Mouse (Mus musculus) spleen, postnatal 36 days (tissue): ENCODE data around the gene Tekt2.

ENCODE experiments used
- DNase-seq, 2 experiments: peaks; one replicate each; pipeline ENCODE4 v3.0.0; 2022; ENCODE audit warnings: low spot score in 2 of 2, mixed read lengths in 1 of 2

Tekt2 gene

DNA sequence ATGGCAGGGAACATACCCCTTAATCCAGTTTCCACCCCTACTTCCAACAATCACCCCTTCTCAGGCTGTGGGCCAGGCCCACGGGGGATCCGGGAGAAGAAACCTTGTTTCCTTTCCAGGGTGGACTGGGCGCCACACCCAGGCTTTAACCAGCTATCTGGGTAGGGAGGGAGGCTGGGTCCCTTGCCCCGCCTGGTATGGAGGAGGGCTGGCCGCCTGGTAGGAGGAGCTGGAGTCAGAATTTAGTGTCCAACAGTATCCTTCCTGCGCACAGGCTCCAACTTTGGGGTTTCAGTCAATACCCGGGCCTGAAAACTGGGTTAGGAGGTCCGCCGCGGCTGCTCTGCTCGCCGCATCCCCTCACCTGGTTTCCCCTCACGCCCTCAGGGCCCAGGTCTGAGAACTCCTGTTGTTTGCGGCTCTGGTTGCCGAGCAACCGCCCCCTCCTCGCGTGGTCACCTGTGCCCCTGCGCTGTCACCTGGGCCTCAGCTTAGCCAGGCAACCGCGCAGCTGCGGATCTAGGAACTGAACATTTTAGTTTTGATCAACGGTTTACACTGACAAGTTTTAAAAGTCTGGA is at the start of gene Tekt2:
Gene Tekt2, minus strand, starts transcription at position 408 of the 581 bp plus-strand sequence.
- DNase-seq = no peak

GRCm38 (mm10) chr4:126371497-126371896 is 46.0 kb upstream of the Tekt2 start:
- no peak for DNase-seq

DNA sequence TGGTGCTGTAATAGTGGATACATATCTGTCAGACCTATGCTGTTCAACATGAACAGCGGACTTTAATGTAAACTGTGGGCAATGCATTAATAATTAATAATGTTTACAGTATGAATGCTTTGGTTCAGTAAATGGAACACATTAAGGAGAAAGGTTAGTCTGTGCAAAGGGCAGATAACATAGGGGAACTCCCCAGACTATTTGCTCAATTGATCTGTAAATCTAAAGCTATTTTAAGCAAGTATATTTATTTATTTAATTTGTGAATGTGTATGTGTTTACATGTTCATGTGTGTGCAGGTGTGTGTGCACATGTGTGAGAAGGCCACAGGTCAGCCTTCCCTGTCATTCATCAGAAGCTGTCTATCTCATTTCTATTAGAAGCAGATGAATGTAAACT is 34.6 kb upstream of the Tekt2 start:
- DNase-seq = no peak

GRCm38 (mm10) chr4:126343451-126343850 is 18.0 kb upstream of the Tekt2 start:
- DNase-seq = no peak

DNA sequence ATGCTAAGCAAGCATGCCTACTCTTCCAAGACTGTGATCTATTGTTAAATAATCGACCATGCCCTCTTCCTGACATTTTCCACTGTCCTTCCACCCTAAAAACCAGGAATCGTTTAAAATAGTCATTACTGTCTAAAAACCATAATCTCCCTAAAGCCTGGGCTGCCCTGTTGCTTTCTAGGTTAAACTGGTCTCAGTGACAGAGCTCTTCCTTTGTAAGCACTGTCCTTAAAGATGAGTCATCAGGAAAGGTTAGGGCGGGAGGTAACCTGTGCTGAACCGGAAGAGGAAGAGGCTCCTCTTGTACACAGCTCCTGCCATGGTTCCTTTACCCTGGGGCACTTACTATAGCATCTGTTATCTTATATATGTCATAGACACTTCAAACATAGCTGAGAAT is 14.0 kb upstream of the Tekt2 start:
- DNase-seq = no peak

GRCm38 (mm10) chr4:126332358-126332757 is 6.9 kb upstream of the Tekt2 start:
- no peak for DNase-seq

GRCm38 (mm10) chr4:126331751-126332150 is 6.3 kb upstream of the Tekt2 start:
- DNase-seq = no peak

DNA sequence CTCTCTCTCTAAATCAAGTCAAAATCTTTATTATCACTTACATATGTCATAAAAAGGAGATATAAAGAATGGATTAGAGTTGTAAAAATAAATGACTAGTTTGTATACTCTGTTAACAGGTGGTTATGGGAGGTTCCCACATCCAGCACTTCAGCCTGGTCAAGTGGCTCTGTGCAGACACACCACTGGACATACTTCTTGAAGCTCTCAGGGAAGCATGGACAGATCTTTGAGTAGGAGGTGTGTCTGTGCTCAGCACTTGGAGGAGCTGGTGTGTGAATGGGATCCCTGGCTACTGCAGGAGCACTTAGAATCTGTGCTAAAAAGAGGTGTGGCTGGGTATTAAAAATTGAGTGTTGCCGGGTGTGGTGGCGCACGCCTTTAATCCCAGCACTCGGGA is 4.8 kb upstream of the Tekt2 start:
- DNase-seq = no peak

GRCm38 (mm10) chr4:126326036-126326435 is 548 bp upstream of the Tekt2 start:
- no peak for DNase-seq

DNA sequence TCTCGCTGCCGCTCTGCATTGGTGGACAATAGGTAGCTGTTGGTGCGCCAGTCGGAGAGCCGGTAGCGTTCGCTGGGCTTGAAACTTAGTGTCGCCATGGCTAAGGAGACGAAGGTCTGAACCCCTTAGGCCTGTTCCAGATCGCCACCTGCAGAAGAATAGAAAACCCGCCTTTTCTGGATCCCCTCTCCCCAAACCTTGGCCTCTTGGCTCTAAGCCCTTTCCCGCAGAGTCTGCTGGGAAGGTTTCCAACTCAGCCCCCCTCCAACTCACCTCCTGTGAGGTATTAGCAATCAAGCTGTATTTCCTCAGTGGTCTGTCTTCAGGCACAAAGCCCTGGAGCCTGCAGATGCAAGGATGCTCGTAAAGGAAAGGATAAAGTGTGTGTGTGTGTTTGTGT is 627 bp downstream of the Tekt2 start:
- no peak for DNase-seq

GRCm38 (mm10) chr4:126322646-126323045 is 2.8 kb downstream of the Tekt2 start:
- no peak for DNase-seq

- no peak for DNase-seq
Measured at GRCm38 (mm10) chr4:126321854-126322511, 3.5 kb downstream of the Tekt2 start.

- peak; percentile 95 for DNase-seq
Measured at GRCm38 (mm10) chr4:126321111-126321853, 4.2 kb downstream of the Tekt2 start, which contains the start of gene Adprhl2. Gene Adprhl2, minus strand, starts transcription at chr4:126321703.

DNA sequence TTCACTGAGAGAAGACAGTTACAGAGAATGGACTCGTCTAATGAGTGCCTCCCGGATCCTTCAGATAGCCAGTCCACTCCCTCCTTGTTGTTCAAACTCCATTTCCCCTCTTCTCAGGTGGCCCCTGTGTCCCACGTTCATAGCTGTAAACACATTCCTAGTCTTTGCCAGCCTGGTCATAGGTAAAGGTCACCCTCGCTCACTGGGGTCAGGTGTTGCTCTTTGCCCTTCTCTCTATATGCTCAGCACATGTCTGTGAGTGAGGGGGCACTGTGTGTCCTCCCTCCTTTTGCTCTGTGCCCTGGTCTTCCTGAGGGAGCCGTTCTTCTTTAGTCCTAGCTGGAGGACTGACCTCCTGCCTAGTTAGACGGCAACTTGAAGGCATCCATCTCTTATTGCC is 5.7 kb downstream of the Tekt2 start:
- no peak for DNase-seq

DNA sequence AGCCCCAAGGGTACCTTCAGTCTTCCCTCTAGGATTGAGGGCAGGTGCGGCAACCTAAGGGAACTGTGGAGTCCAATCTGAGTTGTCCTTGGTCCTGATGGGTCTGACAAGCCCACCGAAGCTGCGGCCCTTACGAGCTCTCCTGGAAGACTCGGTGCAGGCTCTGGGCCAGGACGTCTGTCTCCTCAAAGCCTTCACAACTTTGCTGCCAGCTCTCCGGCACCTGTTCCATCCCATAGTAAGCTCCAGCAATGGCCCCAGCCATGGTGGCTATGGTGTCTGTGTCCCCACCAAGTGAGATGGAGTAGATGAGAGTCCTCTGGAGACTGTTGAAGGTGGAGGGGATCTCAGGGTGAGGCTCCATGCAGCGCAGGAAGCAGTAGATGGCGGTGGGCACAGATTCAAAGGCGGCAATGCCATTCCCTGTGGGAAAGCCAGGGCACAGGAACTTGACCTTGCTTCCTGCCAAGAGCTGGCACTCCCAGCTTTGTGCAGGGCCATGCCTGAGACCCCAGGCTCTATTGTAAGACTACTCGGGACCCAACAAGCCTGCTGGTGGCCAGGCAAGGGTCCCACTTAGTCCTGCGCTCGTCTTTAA is 8.9 kb downstream of the Tekt2 start:
- no peak for DNase-seq

GRCm38 (mm10) chr4:126315931-126316330 is 9.6 kb downstream of the Tekt2 start:
- DNase-seq = no peak

DNA sequence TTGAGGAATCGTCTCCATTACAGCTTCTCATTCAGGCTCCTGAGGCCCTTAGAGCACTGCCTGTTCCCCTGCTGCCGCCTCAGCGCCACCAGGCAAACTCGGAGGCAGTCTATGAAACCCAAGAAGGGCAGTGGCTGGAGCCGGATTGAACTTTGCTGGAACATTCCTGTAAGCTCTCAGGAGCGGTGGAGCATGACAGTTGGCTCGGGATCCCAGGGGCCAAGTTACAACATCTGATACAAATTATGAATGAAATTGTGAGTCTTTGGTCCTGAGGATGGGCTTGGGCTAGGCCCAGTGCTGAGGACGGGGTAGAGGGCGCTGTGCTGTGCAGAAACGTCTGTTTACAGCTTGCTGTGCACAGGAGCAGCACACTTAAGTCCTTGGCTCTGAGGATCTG is 11.1 kb downstream of the Tekt2 start:
- DNase-seq = no peak

DNA sequence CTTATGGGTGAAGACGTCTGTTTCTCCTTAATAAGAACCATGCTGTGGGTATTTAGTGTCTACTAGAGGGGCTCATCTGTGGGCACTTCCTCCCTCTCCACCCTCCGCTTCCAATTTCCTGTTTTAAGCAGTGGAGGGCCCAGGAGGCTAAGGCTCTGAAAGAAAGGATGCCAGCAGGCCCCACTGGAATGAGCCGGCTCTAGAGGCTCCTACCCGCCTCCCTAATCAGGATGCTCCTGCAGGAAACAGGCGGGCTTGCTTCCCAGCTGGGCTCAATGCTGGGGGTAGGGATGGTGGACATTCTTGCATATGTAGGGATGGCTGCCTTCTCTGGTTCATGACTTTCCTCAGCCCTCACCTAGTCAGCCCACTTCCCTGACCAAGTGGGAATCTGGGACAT is 12.3 kb downstream of the Tekt2 start:
- no peak for DNase-seq

DNA sequence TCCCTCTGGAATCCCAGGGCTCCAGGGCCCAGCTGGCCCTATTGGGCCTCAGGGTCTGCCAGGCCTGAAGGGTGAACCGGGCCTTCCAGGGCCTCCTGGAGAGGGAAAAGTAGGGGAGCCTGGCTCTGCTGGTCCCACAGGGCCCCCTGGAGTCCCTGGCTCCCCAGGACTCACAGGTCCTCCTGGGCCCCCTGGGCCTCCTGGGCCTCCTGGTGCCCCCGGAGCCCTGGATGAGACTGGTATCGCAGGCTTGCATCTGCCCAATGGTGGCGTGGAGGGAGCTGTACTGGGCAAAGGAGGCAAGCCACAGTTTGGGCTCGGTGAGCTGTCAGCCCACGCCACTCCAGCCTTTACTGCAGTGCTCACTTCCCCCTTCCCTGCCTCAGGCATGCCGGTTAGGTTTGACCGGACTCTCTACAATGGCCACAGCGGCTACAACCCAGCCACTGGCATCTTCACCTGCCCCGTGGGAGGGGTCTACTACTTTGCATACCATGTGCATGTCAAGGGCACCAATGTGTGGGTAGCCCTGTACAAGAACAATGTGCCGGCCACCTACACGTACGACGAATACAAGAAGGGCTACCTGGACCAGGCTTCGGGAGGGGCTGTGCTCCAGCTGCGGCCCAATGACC is 13.8 kb downstream of the Tekt2 start:
- DNase-seq = no peak

- DNase-seq = no peak
Measured at GRCm38 (mm10) chr4:126310344-126310743, 15.1 kb downstream of the Tekt2 start.

DNA sequence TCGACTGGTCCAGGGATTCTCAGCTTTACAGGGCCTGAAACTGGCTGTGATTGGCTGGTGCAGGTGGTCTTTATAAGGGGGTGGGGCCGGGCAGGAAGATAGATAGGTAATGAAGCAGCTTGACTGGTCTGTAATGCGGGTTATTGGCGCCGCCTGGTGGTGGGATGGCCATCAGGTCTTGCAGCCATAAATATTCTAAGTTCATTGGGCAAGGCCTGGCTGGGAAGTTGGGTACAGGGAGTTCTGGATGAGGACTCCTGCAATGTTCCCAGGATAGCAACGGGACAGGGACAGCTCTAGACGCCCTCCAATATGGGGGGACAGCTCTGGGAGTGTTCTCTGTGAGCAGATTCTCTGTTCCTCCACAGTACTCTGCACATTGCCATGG is 15.6 kb downstream of the Tekt2 start:
- DNase-seq = peak; percentile 63 to 74
